Mouse (Mus musculus) hindbrain, postnatal 0 days (tissue): ENCODE data around the gene Abhd2. TPM values are rescaled to one million over a fixed set of nuclear protein-coding genes. Genes with fewer than 3 reads are reported as not detected.

Source experiments
- ATAC-seq: fragments of 200-750 bp; cut with Nextera tagmentation; 2 replicates; pipeline ENCODE4 v1.8.0; 2017; ENCODE audit warnings: mild to moderate bottlenecking, moderate TSS enrichment, moderate library complexity
- DNase-seq: peaks from one replicate; pipeline ENCODE4 v3.0.0-alpha.2; 2015; ENCODE audit warnings: low spot score
- H3K27ac ChIP-seq: fragments of 300-500 bp; sonication (generic); 2 replicates; pipeline ENCODE4 v1.5.1; 2014; ENCODE audit warnings: mild to moderate bottlenecking
- H3K27me3 ChIP-seq: fragments of 300-500 bp; sonication (generic); 2 replicates; pipeline ENCODE4 v1.6.1; 2014; ENCODE audit warnings: low read length, mixed read lengths; ENCODE audit not compliant: insufficient read depth
- H3K36me3 ChIP-seq: fragments of 300-500 bp; sonication (generic); 2 replicates; pipeline ENCODE4 v1.6.1; 2014; ENCODE audit warnings: low read length, mixed read lengths; ENCODE audit not compliant: insufficient read depth
- H3K4me1 ChIP-seq: fragments of 300-500 bp; sonication (generic); 2 replicates; pipeline ENCODE4 v1.6.1; 2014; ENCODE audit warnings: antibody characterized with exemption, low read length, mixed read lengths; ENCODE audit not compliant: insufficient read depth
- H3K4me2 ChIP-seq: fragments of 300-500 bp; sonication (generic); 2 replicates; pipeline ENCODE4 v1.6.1; 2014; ENCODE audit warnings: low read depth, mild to moderate bottlenecking, low read length, moderate library complexity, mixed read lengths
- H3K4me3 ChIP-seq: fragments of 300-500 bp; sonication (generic); 2 replicates; pipeline ENCODE4 v1.5.1; 2014; ENCODE audit warnings: low read length
- H3K9ac ChIP-seq: fragments of 300-500 bp; sonication (generic); replicated peaks from 2 replicates; pipeline ENCODE4 v1.6.1; 2014; ENCODE audit warnings: mild to moderate bottlenecking, low read length, moderate library complexity, mixed read lengths
- H3K9me3 ChIP-seq: fragments of 300-500 bp; sonication (generic); 2 replicates; pipeline ENCODE4 v1.6.1; 2016; ENCODE audit warnings: low read length, mixed read lengths
- CTCF ChIP-seq: IDR thresholded peaks from 2 replicates; pipeline ENCODE4 v1.5.1; 2016; ENCODE audit warnings: antibody characterized with exemption, control low read depth, low read depth
- WGBS: fragments of 180-500 bp; shearing (Covaris S2); extraction: QIAGEN DNeasy Blood & Tissue Kit; methylation state at CpG from one replicate; pipeline ENCODE4 v1.1.7; 2014; 5-methylcytosine and 5-hydroxymethylcytosine counted together
- polyA plus RNA-seq: library from polyadenylated mRNA; unstranded; fragments of >200 nt; fragmentation: Nextera tagmentation; extraction: Ambion mirVana; gene quantifications from 2 replicates; pipeline ENCODE4 v1.2.1, GENCODE M21; 2015
- total RNA-seq: library from RNA; depleted of rRNA; stranded (reverse); fragments of >200 nt; gene quantifications from 2 replicates; pipeline ENCODE4 v1.2.3, GENCODE M21; 2014

Abhd2 gene
- total and polyA plus RNA-seq, 2 experiments from 2014 or later: 23.9 to 92.3 TPM

DNA sequence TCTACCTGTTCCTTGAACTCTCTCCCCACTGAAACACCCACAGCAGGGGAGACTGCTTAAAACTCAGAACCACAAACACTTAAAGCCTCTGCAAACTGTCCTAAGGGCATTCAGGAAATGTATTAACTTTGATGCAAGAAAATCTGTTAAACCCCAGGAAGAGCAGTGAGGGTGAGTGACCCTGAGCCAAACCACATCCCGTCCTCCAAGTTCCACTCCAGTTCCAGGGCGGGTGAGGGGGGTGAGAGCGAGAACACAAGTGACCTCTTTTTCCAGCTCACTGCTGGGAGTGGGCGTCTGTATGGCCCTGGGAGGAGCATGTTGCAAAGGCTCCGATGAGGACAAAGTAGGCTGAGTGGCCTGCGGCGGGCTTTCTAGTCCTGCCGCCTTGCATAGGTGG is 10.5 kb upstream of the Abhd2 start:
- WGBS: 75% methylated on average over 8 of the region's 8 CpGs
- H3K36me3 ChIP-seq: no peaks in the 10 kb centered on the region
- no peak overlapping the region for H3K9ac ChIP-seq
- H3K9me3 ChIP-seq: 0 out of 2 replicates have a peak, but pooled peaks cover 2% of the 10 kb centered on the region
- no peak overlapping the region for H3K4me3 ChIP-seq
- no peak for DNase-seq
- ATAC-seq: no peak
- no peak overlapping the region for H3K4me2 ChIP-seq
- H3K27ac ChIP-seq: no peak overlapping the region
- H3K27me3 ChIP-seq: no peaks in the 10 kb centered on the region
- H3K4me1 ChIP-seq: no peaks in the 10 kb centered on the region
- TF ChIP-seq CTCF: no peak

DNA sequence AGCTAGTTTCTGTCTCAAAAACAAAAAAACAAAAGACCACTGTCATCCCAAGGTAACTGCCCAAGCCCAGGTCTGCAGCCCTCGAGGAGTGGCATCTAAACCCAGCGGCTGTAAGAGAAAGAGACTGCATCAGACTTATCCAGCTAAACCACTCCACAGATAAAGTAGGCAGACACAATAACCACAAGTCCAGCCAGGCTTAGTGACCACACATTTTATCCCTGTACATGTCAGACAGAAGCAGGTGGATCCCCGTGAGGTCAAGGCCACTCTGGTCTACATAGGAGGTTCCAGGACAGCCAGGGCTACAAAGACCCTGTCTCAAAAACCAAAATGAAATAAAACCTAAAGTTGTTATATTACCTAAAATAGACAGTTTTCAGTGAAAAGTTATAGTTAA is 9.2 kb upstream of the Abhd2 start:
- 89% methylated on average over 3 of the region's 3 CpGs for WGBS

GRCm38 (mm10) chr7:79266228-79266627 is 6.8 kb upstream of the Abhd2 start:
- Histone ChIP-seq H3K9me3 (no peaks in the 10 kb centered on the region), H3K27me3 (no peaks in the 10 kb centered on the region), H3K27ac (no peak overlapping the region), H3K9ac (no peak overlapping the region), H3K36me3 (no peaks in the 10 kb centered on the region), H3K4me2 (no peak overlapping the region), H3K4me1 (no peaks in the 10 kb centered on the region), H3K4me3 (no peak overlapping the region)
- WGBS: 57% methylated on average over 4 of the region's 4 CpGs
- no peak for DNase-seq
- ATAC-seq: no peak
- no peak for TF ChIP-seq CTCF

More for the DNA sequence above, 9.2 kb upstream of the Abhd2 start:
- no peaks in the 10 kb centered on the region for H3K4me1 ChIP-seq
- 0 out of 2 replicates have a peak, but pooled peaks cover 2% of the 10 kb centered on the region for H3K9me3 ChIP-seq
- no peak overlapping the region for H3K27ac ChIP-seq
- TF ChIP-seq CTCF: no peak
- DNase-seq: no peak
- H3K9ac ChIP-seq: no peak overlapping the region
- H3K4me3 ChIP-seq: no peak overlapping the region
- no peak overlapping the region for H3K4me2 ChIP-seq
- no peak for ATAC-seq
- no peaks in the 10 kb centered on the region for H3K36me3 ChIP-seq
- H3K27me3 ChIP-seq: no peaks in the 10 kb centered on the region

- Histone ChIP-seq H3K9ac (0 out of 2 replicates have a peak overlapping the region, but pooled peaks have one; percentile 13), H3K27ac (no peak overlapping the region), H3K4me3 (no peak overlapping the region), H3K27me3 (no peaks in the 10 kb centered on the region), H3K36me3 (no peaks in the 10 kb centered on the region), H3K4me1 (peaks cover 4% of the 10 kb centered on the region; the same call in 1 of the 2 replicates), H3K4me2 (no peak overlapping the region), H3K9me3 (no peaks in the 10 kb centered on the region)
- ATAC-seq (no peak), DNase-seq (no peak)
- 29% methylated on average over 7 of the region's 7 CpGs for WGBS
- no peak for TF ChIP-seq CTCF
These were observed 5.2 kb upstream of the Abhd2 start for GRCm38 (mm10) chr7:79267690-79268388.

DNA sequence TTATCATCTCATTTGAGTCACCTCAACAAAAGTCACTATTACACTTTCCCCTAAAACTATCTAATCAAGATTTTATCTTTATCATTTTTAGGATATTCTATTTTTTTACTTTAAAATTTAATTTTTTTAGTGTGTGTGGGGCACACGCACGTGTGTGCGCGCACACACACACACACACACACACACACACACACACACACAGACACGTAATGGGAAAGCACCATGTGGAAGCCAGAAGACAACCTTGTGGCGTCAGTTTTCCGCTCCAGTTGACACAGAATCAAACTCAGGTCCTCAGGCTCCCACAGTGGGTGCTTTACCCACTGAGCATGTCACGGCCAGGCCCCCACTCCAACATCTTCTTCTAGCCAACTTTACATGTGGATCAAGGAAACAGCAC is 4.1 kb upstream of the Abhd2 start:
- no peak for TF ChIP-seq CTCF
- Histone ChIP-seq H3K9me3 (no peaks in the 10 kb centered on the region), H3K27ac (no peak overlapping the region), H3K9ac (no peak overlapping the region), H3K4me3 (no peak overlapping the region), H3K4me2 (no peak overlapping the region), H3K27me3 (no peaks in the 10 kb centered on the region), H3K36me3 (no peaks in the 10 kb centered on the region), H3K4me1 (peaks cover 4% of the 10 kb centered on the region; the same call in 1 of the 2 replicates)
- WGBS: 86% methylated on average over 8 of the region's 8 CpGs
- ATAC-seq: no peak
- no peak for DNase-seq

- 70% methylated on average over 8 of the region's 8 CpGs for WGBS
- ATAC-seq (no peak), DNase-seq (no peak)
- no peaks in the 10 kb centered on the region for H3K36me3 ChIP-seq
- no peak overlapping the region for H3K4me3 ChIP-seq
- no peak for TF ChIP-seq CTCF
- no peak overlapping the region for H3K9ac ChIP-seq
- no peaks in the 10 kb centered on the region for H3K9me3 ChIP-seq
- H3K27me3 ChIP-seq: no peaks in the 10 kb centered on the region
- H3K4me1 ChIP-seq: peaks cover 8% of the 10 kb centered on the region; the same call in 1 of the 2 replicates
- H3K4me2 ChIP-seq: no peak overlapping the region
- H3K27ac ChIP-seq: no peak overlapping the region
These were observed 3.6 kb upstream of the Abhd2 start for GRCm38 (mm10) chr7:79269411-79269810.

DNA sequence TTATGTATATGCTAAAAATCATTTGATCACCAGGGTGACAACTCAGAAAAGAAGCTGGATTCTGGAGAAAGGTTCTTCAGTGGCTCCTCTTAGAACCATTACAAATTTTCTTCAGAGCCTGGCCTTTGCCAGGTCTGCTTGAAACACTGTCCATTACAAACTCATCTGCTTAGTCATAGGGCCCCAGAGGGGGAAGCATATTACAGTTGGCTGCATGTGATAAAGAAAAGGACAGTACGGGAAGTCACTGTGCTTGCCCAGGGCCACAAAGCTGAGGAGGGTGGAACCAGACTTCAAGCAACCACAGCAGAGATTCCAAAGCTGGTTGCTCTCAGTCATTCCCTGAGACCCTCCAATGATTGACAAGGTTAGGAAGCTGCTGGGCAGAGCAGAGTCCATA is 3.1 kb upstream of the Abhd2 start:
- ATAC-seq: no peak
- no peak overlapping the region for H3K4me2 ChIP-seq
- H3K9ac ChIP-seq: no peak overlapping the region
- peaks cover 13% of the 10 kb centered on the region; the same call in 1 of the 2 replicates for H3K4me1 ChIP-seq
- no peak overlapping the region for H3K27ac ChIP-seq
- H3K9me3 ChIP-seq: no peaks in the 10 kb centered on the region
- H3K27me3 ChIP-seq: no peaks in the 10 kb centered on the region
- 62% methylated on average over 1 of the region's 1 CpGs for WGBS
- no peak for TF ChIP-seq CTCF
- DNase-seq: no peak
- no peak overlapping the region for H3K4me3 ChIP-seq
- no peaks in the 10 kb centered on the region for H3K36me3 ChIP-seq
